Mouse (Mus musculus): ENCODE data around the gene Tiparp. TPM values are rescaled to one million over a fixed set of nuclear protein-coding genes. Genes with fewer than 3 reads are reported as not detected.
A peak's percentile ranks its signal among the peaks of the same experiment; 100 is the strongest.

Tiparp gene
- total RNA-seq, 2 experiments from 2014 or later = 15.0 to 15.4 TPM

DNA sequence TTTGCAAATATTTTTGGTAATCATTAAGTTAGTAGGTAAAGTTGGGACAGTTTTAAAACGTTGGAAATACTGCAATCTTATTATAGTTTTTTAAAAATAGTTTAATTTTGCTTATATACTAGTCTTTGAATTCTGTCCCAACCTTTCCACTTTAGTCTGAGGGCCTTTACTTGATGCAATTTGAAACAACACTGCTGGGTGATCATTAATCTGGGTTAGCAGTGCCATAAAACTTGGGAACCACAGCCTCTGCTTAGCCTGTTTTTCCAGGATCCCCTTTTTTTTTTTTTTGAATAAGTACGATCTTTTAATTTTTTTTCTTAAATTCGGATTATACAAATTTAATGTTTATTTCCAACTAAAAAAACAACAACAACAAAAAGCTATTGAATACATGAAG is 1.0 kb upstream of the Tiparp start:
- intact Hi-C loops (cut with DNase I) = loop anchor here (5.0 kb wide), 3 partner anchors 130 to 335 kb away; partner anchors contain the start of gene Ssr3
- DNase-seq (ENCODE audit: extremely low spot score in 1 of 2, low spot score in 2 of 2) = no peak

DNA sequence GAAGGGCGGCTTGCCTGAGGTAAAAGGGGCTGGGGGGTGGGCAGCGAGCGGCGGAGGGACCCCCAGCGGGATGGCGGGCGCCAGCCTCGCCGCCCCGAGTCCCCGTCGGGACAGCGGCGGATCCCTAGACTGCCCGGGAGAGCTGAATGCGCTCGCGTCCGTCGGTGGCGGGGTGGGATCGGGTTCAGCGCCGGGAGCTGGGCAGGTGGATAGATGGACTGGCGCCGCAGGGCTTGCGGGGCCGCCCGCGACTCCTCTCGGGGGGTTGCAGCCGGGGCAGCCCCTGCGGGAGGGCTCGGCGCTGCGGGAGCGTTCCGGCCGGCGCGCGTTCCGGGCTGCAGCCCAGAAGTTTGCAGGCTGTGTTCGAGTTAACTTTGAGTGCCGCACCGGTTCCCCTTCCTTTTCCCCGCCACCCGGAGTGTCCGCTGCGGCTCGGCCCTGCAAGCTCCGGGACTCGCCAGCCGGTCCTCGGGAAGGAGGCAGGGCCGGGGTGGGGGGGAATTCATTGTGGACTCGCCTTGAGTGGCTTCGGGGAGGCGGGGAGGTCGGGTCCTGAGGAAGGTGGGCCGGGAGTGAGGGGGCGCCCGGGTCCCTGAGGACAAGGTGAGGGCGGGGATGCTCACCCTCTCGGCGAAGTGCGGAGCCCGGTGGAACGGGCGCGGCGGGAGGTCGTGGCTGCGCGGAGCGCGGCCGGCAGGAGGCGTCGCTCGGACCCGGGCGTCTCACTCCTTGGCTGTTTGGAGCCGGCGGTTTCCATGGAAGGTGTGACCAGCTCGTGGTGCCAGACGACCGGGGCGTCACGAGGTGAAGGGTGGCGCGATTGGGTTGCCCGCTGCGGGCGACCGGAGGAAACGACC is 632 bp downstream of the Tiparp start:
- intact Hi-C loops (cut with DNase I) = loop anchor here (2.0 to 5.0 kb wide), 4 partner anchors 128 to 402 kb away; partner anchors contain the start of gene Ssr3
- peak; percentile 38 to 81 for DNase-seq (ENCODE audit: extremely low spot score in 1 of 2, low spot score in 2 of 2)

DNA sequence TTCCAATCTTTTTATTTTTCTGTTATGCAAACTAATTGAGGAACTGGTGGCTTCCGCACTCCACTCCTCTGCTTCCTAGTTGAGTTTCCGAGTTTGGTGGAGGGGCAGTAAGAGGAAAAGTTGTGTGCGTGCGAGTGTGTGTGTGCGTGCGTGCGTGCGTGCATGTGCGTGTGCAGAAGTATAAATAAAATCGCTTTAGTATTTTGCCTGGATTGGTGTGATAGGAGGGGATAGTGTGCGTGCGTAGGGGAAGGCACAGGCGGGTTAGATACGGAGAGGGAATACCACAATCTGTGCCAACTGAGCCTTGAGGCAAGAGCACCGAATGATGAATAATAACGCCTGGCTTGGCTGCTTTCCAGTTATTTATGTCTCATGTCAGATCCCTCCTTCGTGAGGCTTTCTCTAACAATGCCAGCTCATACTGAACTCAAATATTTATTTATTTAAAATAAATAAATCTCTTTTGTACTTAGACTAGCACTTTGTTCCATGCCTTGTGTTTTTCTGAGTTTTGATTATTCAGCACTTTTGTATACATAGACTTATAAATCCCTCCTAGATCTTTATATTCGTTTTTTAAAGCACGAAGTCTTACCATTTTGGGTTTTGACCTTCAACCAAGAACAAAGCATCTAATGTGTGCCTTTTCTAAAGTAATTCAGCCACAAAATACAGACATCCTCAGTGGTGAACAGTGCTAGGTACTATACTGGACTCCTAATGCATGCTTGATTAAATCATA is 1.4 kb downstream of the Tiparp start:
- intact Hi-C loops (cut with DNase I) = loop anchor here (2.0 to 5.0 kb wide), 4 partner anchors 128 to 401 kb away; partner anchors contain the start of gene Ssr3
- peak; percentile 21 to 34 for DNase-seq (ENCODE audit: extremely low spot score in 1 of 2, low spot score in 2 of 2)

DNA sequence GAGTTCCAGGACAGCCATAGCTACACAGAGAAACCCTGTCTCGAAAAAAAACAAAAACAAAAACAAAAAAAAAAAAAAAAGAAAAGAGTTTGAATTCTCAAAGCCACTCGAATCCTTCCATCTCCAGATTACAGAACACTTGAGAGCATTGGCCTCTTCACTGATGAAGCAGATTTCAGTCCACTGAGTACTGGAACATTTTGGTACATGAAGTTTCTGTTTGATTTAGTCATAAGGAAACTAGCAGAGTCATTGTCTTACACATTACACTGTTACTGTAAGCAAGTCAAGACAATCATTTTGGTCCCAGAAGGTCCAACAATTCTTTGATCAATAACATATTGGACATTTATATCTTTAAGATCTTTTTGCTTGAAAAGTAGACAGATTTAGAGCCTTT is 4.8 kb downstream of the Tiparp start:
- no peak for DNase-seq (ENCODE audit: extremely low spot score in 1 of 2, low spot score in 2 of 2)
- intact Hi-C loops (cut with DNase I) = no loop called here

DNA sequence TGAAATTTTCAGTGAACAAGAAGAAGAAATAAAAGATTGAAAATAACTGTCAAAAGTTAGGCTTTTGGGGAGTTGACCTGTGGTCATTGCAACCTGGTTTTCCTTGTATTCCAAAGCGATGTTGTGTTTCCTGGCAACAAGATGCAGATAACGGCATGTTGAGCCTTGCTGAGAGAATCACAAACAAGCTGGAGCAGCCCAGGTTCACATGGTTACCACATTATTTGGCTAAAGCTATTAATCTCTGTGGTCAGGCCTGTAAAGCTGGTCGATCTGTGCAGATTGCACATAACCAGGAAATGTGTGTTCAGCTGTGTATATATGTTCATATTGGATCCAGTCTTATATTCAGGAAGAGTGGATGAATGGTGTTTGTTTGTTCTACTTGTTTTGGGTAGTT is 5.4 kb downstream of the Tiparp start:
- intact Hi-C loops (cut with DNase I) = no loop called here
- DNase-seq (ENCODE audit: extremely low spot score in 1 of 2, low spot score in 2 of 2) = no peak

DNA sequence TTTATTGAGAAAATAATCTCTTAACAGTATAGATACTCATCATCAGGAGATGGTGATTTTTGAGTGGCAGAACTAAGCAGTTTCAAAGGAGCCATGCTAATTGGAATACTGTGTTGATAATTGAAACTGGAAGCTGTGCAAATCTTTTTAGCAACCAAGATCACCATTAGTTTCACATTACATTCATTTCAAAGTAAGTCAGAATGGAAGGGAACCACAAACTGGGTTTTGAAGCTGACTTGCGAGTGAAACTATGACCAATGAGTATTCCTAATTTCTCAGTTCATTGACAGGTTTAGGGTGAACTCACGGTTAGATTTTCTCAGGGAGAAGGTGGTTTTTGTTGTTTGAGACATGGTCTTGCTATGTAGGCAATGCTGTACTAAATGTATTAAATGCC is 6.3 kb downstream of the Tiparp start:
- DNase-seq (ENCODE audit: extremely low spot score in 1 of 2, low spot score in 2 of 2) = no peak
- intact Hi-C loops (cut with DNase I) = no loop called here

DNA sequence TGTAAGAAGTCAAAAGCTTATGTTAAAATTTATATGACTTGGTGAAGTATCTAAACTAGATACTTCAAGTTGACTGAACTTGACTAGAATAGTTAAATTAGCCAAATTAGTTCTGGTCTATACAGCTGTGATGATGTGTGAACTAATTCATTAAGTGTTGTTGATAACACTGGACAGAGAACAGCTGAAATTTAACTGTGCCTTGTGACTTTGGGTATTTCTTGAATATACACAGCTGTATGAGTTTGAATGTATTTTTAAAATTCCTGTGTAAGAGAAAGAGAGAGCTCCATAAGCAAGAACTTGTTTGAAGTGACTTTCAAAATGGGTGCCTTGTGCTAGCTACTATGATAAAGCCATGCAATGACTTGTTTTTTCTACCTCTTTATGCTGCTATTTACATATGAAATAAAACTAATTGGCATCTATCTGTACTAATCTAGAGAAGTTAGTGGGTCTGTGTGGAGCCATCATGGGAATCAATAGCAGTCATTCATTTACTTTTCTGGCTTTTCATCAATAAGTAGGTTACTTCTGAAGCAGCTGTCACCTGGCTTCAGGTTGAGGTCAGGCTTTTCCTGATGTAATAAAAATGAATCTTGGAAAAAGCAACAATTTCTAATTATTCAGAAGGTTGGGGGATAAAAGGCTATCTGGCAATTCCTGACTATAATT is 7.0 kb downstream of the Tiparp start:
- no peak for DNase-seq (ENCODE audit: extremely low spot score in 1 of 2, low spot score in 2 of 2)
- intact Hi-C loops (cut with DNase I) = no loop called here

DNA sequence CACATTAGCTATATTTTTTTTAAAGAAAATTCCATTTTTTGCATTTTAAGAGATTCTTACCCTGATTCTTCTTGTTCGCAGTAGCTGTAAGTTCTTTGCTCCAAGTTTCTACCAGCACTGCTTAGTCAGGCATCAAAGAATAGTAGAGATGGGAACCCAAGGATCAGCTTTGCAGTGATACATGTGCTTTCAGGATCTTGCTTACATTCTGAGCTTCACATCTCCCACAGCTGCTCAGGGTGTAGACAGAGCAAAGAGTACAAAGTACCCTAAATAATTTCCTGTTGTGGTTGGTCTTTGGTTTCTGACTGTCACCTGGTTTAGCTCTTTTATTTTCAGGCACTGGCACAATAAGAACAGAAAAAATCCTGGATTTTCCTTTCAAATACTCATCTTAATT is 9.1 kb downstream of the Tiparp start:
- intact Hi-C loops (cut with DNase I) = no loop called here

DNA sequence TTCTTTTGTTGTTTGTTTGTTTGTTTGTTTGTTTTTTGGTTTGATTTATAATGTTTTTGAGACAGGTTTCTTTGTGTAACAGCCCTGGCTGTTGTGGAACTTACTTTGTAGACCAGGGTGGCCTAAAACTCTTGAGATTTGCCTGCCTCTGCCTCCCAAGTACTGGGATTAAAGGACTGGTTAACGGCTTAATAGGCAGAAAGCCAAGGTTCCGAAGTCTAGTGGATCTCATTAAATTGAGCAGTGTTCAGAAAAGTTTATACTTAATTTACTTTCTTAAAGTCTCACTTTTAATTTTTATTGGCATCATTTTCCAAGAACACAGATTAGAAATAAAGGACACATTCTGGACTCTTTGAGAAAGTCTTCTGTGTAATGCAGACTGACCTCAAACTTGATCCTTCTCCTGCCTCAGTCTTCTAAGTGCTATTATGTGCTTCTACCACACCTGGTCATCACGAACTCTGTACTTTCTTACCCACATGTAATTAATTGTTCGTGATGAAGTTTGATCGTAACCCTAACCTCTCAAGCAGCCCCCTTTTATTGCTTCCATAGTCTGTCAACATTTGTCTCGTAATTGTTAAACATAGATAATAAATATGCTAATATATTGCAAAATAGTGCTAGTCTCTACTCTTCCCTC is 12.8 kb downstream of the Tiparp start:
- intact Hi-C loops (cut with DNase I) = no loop called here
- no peak for DNase-seq (ENCODE audit: extremely low spot score in 1 of 2, low spot score in 2 of 2)

More for the DNA sequence above, 9.1 kb downstream of the Tiparp start:
- no peak for DNase-seq (ENCODE audit: extremely low spot score in 1 of 2, low spot score in 2 of 2)

DNA sequence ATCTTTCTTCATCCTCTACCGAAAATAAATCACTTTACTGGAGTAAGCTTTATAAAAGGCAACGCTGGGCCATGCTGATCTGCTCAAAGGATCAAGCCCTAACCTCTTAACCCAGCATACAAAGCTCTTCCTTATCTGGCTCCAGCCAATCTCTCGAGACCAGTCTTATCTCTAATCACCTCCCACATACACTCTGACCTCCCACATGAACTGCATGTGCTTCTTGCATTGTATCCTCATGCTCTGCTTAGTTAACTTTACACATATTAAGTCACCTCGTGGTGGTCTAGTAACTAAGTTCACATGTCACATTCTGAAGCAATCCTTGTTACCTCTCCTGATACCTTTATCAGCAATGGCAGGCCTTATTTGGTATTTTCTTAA is 13.3 kb downstream of the Tiparp start:
- intact Hi-C loops (cut with DNase I) = no loop called here

DNA sequence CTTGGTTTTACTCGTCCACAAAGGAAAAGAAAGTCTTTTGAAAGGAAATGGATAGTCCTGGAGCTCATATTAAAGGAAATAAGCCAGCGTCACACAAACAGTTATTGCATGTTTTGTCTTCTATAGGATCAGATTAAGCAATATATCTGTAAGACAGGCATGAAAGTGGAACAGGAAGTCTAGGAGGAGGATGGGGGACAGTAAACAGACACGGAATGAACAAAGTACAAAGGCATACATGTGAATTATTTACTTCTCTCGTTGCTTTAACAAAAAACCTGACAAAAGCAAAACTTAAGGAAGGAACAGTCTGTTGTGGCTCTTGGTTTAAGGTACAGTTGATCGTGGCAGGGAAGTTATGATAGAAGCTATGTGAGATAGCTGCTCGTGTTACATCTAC is 21.6 kb downstream of the Tiparp start:
- DNase-seq (ENCODE audit: extremely low spot score in 1 of 2, low spot score in 2 of 2) = no peak
- intact Hi-C loops (cut with DNase I) = no loop called here

More for the DNA sequence above, 13.3 kb downstream of the Tiparp start:
- no peak for DNase-seq (ENCODE audit: extremely low spot score in 1 of 2, low spot score in 2 of 2)

DNA sequence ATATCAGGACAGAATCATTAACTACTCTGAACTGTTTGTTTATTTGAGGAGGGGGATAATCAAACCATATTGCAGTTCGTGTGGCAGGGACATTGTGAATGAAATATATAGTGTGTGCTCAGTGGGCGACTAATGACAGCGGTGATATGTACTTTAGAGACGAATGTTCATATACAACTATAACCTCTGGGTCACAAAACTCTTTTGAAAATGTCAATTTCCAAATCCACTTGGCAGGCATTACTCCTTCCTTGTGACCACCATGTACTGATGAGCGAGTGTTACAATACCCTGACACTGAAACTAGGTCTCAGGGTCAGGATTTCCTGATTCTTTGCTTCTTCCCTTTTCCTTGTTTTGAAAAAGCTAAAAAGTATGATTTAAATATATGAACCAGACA is 22.9 kb downstream of the Tiparp start:
- no peak for DNase-seq (ENCODE audit: extremely low spot score in 1 of 2, low spot score in 2 of 2)
- intact Hi-C loops (cut with DNase I) = no loop called here

DNA sequence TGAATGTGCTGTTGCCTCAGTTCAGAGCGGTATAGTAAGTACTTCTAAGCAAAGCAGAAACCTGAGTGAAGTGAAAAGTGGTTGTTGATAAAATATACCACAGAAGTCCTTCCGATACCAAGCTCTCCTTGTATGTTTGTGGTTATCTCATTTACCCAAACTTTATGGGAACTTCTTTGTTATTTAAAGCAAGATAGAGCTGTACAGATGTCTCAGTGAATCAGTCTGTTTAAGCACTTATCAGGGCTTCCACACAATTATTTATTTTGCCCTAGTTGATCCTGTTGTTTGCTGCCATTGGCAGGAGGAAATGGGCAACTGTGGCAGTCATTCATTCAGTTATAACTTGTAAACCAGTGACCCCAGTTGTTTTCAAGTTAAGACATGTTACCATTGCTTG is 26.4 kb downstream of the Tiparp start:
- intact Hi-C loops (cut with DNase I) = no loop called here

DNA sequence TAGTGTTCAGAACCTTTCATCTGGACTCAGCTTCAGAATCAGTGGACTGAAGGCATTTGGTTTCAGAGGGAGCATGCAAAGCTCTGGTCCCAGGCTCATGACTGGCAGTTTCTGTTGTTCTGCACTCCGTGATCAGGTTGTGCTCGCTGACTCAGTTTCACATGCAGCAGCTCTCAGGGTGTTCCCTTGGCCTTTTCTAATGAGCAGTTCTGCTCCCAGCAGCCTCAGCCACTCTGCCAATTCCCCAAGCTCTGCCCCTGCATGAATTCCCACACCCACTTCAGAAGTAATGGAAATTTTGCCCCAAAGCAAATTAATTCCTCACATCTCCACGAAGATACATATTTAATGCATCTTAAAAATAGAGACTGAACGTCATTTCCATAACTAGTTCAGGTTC is 30.5 kb downstream of the Tiparp start:
- intact Hi-C loops (cut with DNase I) = no loop called here
- DNase-seq (ENCODE audit: extremely low spot score in 1 of 2, low spot score in 2 of 2) = no peak

More for the DNA sequence above, 26.4 kb downstream of the Tiparp start:
- no peak for DNase-seq (ENCODE audit: extremely low spot score in 1 of 2, low spot score in 2 of 2)

DNA sequence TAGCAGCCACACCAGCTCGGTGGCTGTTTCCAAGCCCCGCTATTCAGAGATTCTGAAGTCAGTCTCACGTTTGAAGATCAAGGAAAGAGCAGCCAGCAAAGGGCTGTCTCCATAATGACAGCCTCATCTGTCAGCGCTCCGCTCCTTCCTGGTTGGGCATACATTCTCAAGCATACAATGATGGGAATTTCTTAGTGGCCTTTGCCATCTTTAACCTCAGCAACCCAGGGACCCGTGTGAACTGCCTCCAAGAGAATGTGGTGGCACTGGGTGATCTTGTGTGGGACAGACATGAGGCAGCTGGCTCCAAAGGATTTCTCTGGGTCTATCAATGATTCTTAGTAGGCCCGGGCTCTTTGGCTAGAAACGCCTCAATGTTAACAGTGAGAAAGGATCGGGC is 34.0 kb downstream of the Tiparp start:
- intact Hi-C loops (cut with DNase I) = no loop called here
- no peak for DNase-seq (ENCODE audit: extremely low spot score in 1 of 2, low spot score in 2 of 2)

DNA sequence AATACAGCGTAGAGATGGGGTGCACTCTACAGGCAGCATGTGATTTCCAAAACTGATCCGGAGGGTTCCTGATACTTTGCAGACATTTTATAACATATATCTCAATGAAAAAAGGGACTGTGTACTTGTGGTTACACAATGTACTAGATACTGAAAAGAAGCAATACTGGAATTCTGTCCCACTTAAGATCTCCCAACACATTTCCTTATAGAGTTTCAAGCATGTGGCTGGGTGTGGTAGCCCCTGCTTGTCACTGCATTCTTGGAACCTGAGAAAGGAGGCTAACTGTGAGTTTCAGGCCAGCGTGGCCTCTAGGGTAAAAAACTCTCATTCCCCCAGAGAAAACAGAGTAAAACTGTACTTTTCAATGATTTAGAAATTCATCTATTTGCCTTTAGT is 34.5 kb downstream of the Tiparp start:
- intact Hi-C loops (cut with DNase I) = no loop called here
- DNase-seq (ENCODE audit: extremely low spot score in 1 of 2, low spot score in 2 of 2) = no peak

DNA sequence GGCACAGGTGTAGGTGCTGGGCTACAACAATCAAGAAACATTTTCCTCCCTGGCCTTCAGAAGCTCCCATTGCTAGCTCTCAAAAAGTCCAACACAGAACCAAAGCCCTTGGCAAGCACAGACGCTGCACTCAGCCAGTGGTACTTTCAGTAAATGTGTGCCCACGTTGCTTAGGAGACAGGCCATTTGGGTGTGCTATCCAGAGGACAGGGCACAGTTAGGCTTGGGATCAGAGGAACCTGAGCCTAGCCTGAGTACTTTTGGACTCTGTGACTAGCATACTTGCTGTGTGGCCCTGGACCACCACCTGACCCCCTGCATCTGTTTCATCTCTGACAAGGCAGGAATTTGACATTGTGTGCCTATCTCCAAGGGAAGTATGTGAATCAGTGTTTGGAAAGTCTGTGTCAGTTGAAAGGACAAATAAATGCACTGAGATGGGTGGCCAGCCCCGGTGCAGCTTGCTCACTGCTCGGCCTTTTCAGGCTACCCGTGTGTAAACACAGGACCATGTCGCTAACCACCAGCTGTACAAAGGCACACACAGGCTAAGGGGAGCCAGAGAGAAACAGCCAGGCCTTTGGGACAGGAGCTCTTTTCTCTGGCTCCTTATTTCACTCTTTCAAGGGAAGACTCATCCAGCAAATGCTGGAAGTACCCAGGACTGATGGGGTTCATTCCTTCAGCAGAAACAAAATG is 35.9 kb downstream of the Tiparp start:
- no peak for DNase-seq (ENCODE audit: extremely low spot score in 1 of 2, low spot score in 2 of 2)
- intact Hi-C loops (cut with DNase I) = no loop called here

DNA sequence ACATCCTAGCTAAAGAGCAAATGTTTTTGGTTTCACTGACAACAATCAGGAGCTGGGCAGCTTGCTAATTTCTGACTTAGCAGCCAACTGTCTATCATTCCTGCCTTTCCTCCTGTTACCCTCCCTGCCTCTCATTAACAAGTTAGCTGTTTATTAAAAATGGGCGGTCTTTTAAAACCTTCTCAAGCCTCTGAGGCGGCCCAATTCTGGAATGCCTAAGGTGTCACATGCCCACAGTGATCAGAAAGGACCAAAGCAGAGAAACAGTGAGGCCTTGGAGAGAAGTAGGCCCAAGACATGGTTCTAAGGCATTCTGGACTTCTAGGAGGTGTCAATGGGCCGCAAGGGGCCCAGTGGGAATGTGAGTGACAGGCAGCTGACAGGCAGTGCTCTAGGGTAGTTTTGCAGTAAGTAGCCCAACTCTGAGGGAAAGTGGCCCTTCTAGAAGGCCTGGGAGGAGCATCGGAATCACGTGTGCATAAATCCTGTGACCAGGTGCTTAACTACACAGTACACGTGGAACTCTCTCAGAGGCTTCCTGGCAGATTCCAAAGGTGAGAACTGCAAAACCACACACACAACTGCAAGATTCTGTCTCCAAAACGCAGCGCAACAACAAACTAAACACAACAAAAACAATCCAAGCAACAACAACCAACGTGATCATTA is 37.6 kb downstream of the Tiparp start:
- intact Hi-C loops (cut with DNase I) = no loop called here
- DNase-seq (ENCODE audit: extremely low spot score in 1 of 2, low spot score in 2 of 2) = no peak
